Mouse (Mus musculus): ENCODE measurements around the gene Acbd6.

DNA sequence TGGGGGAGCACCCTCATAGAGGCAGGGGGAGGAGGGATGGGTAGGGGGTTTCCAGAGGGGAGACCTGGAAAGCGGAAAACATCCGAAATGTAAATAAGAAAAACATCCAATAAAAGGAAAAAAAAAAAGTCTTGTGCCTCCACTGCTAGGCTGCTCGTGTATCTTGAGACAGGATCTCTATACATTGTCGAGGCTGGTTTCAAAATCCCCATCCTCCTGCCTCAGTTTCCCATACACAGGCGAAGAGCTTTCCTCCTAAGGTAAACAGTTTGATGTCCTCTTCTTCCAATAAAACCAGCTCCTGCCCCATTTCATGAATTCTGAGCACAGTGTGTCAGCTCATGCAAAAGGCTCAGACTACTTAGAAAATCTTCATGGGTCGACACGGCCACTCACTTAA is 19.9 kb upstream of the Acbd6 start:
- TF ChIP-seq NELFE (IDR thresholded peaks at IDR 0.05; ENCODE audit: low read depth, low read length) (no peak), USF2 (IDR thresholded peaks at IDR 0.05; ENCODE audit: borderline replicate concordance in 1 of 2, insufficient read depth in 1 of 2, low read depth in 1 of 2, low read length in 2 of 2) (no peak), POLR2A (IDR thresholded peaks at IDR 0.05; ENCODE audit: control insufficient read depth in 1 of 2, insufficient read depth in 1 of 2, low read depth in 1 of 2, low read length in 2 of 2, poor library complexity in 1 of 2) (no peak), ETS1 (IDR thresholded peaks at IDR 0.05; ENCODE audit: low read depth, low read length) (no peak), RCOR1 (IDR thresholded peaks at IDR 0.05; ENCODE audit: low read depth, low read length) (no peak)
